Mouse (Mus musculus) cortical plate, adult 2 months (tissue): Measurements from ENCODE around the gene Etfa. TPM values are rescaled to one million over a fixed set of nuclear protein-coding genes. Genes with fewer than 3 reads are reported as not detected.

Source experiments
- H3K27ac ChIP-seq: fragments of 200-500 bp; 2 replicates; pipeline ENCODE4 v1.5.1; 2012; ENCODE audit warnings: low read length, control low read depth, inconsistent platforms; ENCODE audit not compliant: insufficient read depth
- H3K4me1 ChIP-seq: fragments of 200-500 bp; 2 replicates; pipeline ENCODE4 v1.6.1; 2011; ENCODE audit warnings: low read length; ENCODE audit not compliant: control insufficient read depth, insufficient read depth
- H3K4me3 ChIP-seq: fragments of 200-500 bp; 2 replicates; pipeline ENCODE4 v1.5.1; 2011; ENCODE audit warnings: mild to moderate bottlenecking, low read length, control low read depth; ENCODE audit not compliant: insufficient read depth
- CTCF ChIP-seq: fragments of 200-500 bp; IDR thresholded peaks from 2 replicates; pipeline ENCODE4 v1.5.1; 2011; ENCODE audit warnings: mild to moderate bottlenecking, control low read depth, low read length; ENCODE audit not compliant: insufficient read depth; ENCODE audit errors: extremely low read depth
- POLR2A ChIP-seq: fragments of 200-500 bp; IDR thresholded peaks from 2 replicates; pipeline ENCODE4 v1.6.1; 2011; ENCODE audit warnings: mild to moderate bottlenecking, low read length, control low read depth; ENCODE audit not compliant: insufficient read depth; ENCODE audit errors: extremely low read depth
- polyA plus RNA-seq: library from polyadenylated mRNA; depleted of rRNA; stranded (reverse); fragments of >200 nt; gene quantifications from 2 replicates; pipeline ENCODE4 v1.2.3, GENCODE M21; 2012; rRNA removed

Gene Etfa
- polyA plus RNA-seq, 1 experiment: 42.6 TPM

DNA sequence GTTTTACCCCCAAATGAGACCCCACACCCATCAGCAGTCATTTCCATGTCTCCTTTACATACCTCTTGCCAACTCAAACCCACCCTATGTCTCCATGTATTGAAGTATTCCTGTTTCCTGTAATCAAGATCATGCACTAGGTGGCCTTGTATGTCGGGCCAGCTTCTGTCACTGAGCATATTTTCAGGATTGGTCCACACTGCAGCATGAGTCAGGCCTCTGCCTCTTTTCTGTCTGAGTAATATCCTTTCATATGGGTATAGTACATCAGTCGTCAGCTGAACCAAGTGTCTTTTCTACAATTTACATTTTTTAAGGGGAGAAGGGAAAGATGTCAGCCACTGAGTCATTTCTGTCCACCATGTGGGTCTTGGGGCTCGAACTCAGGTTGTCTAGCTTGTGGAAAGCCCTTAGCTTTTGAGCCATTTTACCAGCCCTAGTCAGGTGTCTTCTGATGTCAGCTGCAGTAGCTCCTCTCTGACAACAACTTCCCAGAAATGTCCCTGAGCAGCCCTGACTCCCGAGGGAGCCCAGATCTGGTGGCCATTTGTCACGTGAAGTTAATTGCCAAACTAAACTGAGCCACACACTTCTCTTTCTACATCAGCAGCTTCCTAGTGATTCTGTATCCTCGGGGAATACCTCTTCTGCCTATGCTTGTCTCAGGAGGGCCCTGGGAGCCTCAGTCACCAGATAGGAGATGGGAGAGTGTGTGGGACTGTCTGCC, 106.9 kb downstream of the Etfa start:
- Histone ChIP-seq H3K4me1 (no peaks in the 10 kb centered on the region; the same call in 1 of the 2 replicates), H3K4me3 (no peak overlapping the region), H3K27ac (no peak overlapping the region)
- TF ChIP-seq CTCF (no peak), POLR2A (no peak)

Other genes starting within 250 kb of the Etfa start
- gene Nrg4, start 185.4 kb downstream of the Etfa start, polyA plus RNA-seq: 1.2 and 1.9 TPM in 2 replicates
- 6.3 and 6.5 TPM in 2 replicates for gene Tmem266, start 185.3 kb downstream of the Etfa start, polyA plus RNA-seq
- not detected in 2 replicates for gene Isl2, start 26.4 kb upstream of the Etfa start, polyA plus RNA-seq